Mouse (Mus musculus) lung, adult 2 months (tissue): Measurements from ENCODE around the gene Sf3a2.

ENCODE experiments used
- CTCF ChIP-seq: fragments of 200-500 bp; IDR thresholded peaks from 2 replicates; pipeline ENCODE4 v1.5.1; 2011; ENCODE audit warnings: mild to moderate bottlenecking, low read length, control low read depth; ENCODE audit not compliant: insufficient read depth
- POLR2A ChIP-seq: fragments of 200-500 bp; IDR thresholded peaks from 2 replicates; pipeline ENCODE4 v1.6.1; 2011; ENCODE audit warnings: low read depth, mild to moderate bottlenecking, control low read depth, low read length, borderline replicate concordance; ENCODE audit errors: extremely low read depth

DNA sequence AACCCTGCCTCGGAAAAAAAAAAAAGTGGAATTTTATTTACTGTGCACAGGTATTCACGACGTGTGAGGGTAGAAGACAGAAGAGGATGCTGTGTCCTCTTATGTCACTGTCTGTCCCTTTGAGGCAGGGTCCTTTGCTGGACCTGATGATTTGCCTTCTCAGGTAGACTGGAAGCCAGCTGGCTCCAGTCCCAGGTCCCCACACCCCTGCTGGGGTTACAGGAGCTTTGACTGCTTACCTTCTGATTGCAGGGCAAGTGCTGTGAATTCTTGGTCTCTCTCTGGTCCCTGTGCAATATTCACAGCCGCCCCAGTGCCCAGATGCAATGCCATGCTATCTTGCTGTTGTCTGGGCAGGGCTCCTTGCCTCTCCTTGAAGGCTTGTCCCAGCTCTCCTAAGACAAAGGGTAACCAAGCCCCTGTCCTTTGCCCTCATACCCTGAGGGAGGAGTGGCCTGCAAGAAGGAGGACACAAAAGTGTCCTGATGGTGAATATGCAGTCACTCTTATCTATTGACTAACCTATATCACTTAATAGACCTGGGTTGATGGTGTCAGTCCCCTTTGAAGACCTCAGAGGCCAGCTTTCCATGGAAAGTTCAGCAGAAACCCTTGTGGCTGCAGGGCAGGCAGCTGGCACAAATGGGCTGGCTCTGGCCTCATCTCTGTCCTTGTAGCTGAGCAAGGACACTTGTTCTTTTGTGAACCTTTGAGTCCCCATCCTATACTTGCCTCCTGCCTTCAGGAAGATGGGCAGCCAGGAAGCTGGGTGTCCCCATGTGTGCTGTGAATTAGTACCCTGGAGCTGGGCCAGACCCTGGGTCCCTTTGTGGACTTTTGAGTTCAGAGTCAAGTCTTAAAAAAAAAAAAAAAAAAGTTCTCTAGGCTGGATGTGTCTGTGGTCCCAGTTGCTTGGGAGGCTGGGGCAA lies 37.1 kb upstream of the Sf3a2 start:
- TF ChIP-seq CTCF (no peak), POLR2A (no peak)
